Mouse (Mus musculus): ENCODE measurements at regions not wholly inside any gene's neighbourhood (a gene's known extent, or its start where the extent isn't known, plus 50 kb on each side); places are given as distances from the start of the nearest gene placed in this dataset.

DNA sequence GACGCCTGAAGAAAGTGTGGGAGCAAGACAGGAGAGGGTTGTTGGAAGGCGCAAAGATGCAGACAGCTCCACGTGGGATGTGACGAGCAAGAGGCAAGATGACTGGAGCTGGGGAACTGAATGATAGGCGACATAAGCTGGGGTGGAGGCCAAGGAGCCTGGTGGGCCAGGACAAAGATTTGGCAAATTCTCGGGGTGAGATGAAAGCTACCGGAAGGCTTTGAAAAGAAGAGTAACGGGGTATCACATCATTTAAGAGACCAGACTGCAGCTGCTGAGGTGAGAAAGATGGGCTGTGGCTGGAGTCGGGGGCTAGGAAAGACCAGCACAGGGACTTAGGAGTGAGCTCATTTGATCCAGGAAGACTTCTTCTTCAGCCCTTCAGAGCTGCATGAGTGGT, 234.0 kb downstream of the Gm19410 start:
- TF ChIP-seq POLR2A (IDR thresholded peaks at IDR 0.05; ENCODE audit: borderline replicate concordance, insufficient read depth, low read length) (no peak), CTCF (IDR thresholded peaks at IDR 0.05; ENCODE audit: borderline replicate concordance, insufficient read depth, low read depth, low read length) (no peak)
